Mouse (Mus musculus) C2C12 (cell line): ENCODE measurements around the gene Rwdd2a.

Experiments used
- CEBPB ChIP-seq: IDR thresholded peaks from one replicate; pipeline ENCODE4 v1.6.1; 2011; ENCODE audit warnings: low read depth, mild to moderate bottlenecking, control low read depth, moderate library complexity
- CTCF ChIP-seq: IDR thresholded peaks from one replicate; pipeline ENCODE4 v1.5.1; 2011; ENCODE audit not compliant: control insufficient read depth, insufficient read depth, insufficient read length
- MAX ChIP-seq: IDR thresholded peaks from one replicate; pipeline ENCODE4 v1.6.1; 2011; ENCODE audit warnings: mild to moderate bottlenecking, control low read depth
- USF1 ChIP-seq: IDR thresholded peaks from one replicate; pipeline ENCODE4 v1.6.1; 2011; ENCODE audit warnings: low read depth, mild to moderate bottlenecking, control low read depth, moderate library complexity

GRCm38 (mm10) chr9:86549637-86550162, 22.1 kb upstream of the Rwdd2a start:
- TF ChIP-seq CTCF, result no peak
- no peak for TF ChIP-seq USF1
- no peak for TF ChIP-seq MAX
- no peak for TF ChIP-seq CEBPB
